Mouse (Mus musculus): ENCODE measurements around the gene Ndufab1. TPM values are rescaled to one million over a fixed set of nuclear protein-coding genes. Genes with fewer than 3 reads are reported as not detected.

The Ndufab1 gene
- polyA plus RNA-seq, 1 experiment from 2014 or later: 834 TPM

DNA sequence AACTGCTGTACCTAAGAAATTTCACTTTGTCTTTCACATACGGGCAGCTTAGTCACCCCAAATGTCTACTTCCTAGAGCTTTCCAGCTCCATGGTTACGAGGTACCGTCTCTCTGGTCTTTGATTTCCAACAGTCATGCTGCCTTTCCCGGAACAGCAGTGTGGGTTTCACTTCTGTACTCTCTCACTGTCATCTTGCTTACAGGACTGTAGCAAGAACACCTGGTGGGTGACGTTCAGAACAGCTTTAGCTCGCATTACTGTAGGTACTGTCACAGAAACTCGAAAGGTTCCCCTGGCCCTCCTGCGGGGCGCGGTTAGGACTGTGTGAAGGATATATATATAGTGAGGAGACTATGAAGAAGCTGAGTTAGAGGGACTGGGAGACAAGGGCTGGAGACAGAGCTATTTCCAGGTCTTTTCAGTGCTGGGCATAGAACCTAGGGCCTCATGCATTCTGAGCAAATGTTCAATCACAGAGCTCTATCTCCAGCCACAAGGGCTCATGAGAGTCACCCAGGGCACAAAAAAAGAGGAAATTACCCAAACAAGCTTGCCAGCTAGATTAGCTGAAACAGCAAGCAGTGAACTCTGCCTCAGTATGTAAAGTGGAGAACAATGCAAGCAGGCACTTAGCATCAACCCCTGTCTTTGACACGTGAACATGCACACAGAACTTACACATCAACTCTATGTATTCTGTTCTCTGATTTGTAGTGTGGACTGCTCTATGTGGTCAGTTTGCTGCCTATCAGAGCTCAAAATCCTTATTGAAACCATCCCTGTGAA is 14.3 kb downstream of the Ndufab1 start:
- Histone ChIP-seq H3K4me2 (no peak overlapping the region), H3K27me3 (replicated peaks; ENCODE audit: control insufficient read depth, insufficient read depth, low read length) (no peaks in the 10 kb centered on the region), H3K9ac (ENCODE audit: low read depth, low read length) (no peak overlapping the region), H3K9me3 (ENCODE audit: control insufficient read depth, low read length) (no peaks in the 10 kb centered on the region), H3K4me1 (replicated peaks; ENCODE audit: control insufficient read depth, insufficient read depth, low read length) (no peaks in the 10 kb centered on the region), H3K27ac (ENCODE audit: low read depth, low read length) (no peak overlapping the region), H3K36me3 (ENCODE audit: control insufficient read depth, insufficient read depth, low read length) (peaks cover 44% of the 10 kb centered on the region), H3K4me3 (ENCODE audit: low read depth, low read length) (no peak overlapping the region)
- WGBS: 91% methylated on average over 11 of the region's 11 CpGs
- no peak for DNase-seq (ENCODE audit: low spot score)
- no peak for ATAC-seq (replicated peaks; ENCODE audit: low FRiP score)

DNA sequence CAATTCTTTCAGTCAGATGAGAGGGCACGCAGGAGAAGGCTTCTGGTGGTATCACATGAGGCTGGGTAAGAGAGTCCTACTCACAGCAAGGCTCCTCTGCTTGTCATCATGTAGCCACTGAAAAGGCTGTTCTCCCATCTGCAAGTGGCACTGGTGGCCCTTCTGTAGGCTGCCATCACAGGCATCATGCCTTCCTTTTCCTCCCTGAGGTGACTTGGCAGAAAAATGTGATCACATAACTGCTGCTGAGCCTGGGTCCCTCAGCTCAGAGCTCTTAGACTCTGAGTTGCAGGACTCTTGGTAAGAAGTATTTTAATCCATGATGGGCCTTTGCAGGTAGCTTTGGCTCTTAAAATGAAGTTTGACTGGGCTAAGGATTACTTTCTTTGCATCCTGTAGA is 20.6 kb downstream of the Ndufab1 start:
- ATAC-seq (replicated peaks; ENCODE audit: low FRiP score) (no peak), DNase-seq (ENCODE audit: low spot score) (no peak)
- H3K4me2 ChIP-seq: no peak overlapping the region
- H3K27ac ChIP-seq (ENCODE audit: low read depth, low read length): no peak overlapping the region
- no peaks in the 10 kb centered on the region for H3K27me3 ChIP-seq (replicated peaks; ENCODE audit: control insufficient read depth, insufficient read depth, low read length)
- H3K4me1 ChIP-seq (replicated peaks; ENCODE audit: control insufficient read depth, insufficient read depth, low read length): no peaks in the 10 kb centered on the region
- no peak overlapping the region for H3K4me3 ChIP-seq (ENCODE audit: low read depth, low read length)
- H3K9ac ChIP-seq (ENCODE audit: low read depth, low read length): no peak overlapping the region
- H3K9me3 ChIP-seq (ENCODE audit: control insufficient read depth, low read length): no peaks in the 10 kb centered on the region
- 97% methylated on average over 1 of the region's 1 CpGs for WGBS
- H3K36me3 ChIP-seq (ENCODE audit: control insufficient read depth, insufficient read depth, low read length): peaks cover 41% of the 10 kb centered on the region

DNA sequence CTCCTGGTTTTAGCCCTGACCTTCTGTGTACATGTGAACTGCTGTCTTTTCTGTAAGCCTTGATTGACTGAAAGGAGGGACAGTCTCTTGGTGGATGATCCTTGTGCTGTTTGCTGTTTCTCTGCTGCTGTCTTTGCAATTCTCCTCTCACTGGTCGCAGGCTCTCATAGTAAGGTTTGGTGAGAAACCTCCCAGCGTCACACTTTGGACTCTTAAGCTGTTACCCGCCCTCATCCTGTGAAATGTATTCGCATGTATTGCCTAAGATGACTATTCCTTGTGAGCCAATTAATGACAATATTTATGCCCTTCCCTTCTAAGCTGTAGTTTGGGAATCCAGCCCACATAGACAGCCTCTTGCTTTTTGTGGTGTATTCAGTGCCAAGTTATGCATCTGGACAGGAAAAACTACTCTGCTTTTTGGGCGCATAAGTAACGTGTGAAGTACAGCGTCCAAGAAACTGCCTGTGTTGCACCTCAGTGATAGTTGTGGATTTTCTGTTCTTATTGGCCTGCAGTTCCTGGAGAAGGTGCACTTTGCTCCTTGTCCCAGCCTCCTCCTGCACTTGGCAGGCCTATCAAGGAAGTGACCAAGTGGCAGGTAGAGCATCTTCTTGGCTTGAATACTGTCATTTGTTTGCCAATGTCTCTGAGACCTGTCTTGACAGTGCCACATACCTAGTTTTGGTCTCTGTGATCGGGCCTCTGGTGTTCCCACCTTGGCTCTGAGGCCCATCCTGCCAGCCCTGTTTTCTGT is 21.7 kb downstream of the Ndufab1 start:
- no peak for ATAC-seq (replicated peaks; ENCODE audit: low FRiP score)
- no peak overlapping the region for H3K4me3 ChIP-seq (ENCODE audit: low read depth, low read length)
- no peaks in the 10 kb centered on the region for H3K4me1 ChIP-seq (replicated peaks; ENCODE audit: control insufficient read depth, insufficient read depth, low read length)
- no peak overlapping the region for H3K27ac ChIP-seq (ENCODE audit: low read depth, low read length)
- no peak overlapping the region for H3K4me2 ChIP-seq
- no peak overlapping the region for H3K9ac ChIP-seq (ENCODE audit: low read depth, low read length)
- H3K9me3 ChIP-seq (ENCODE audit: control insufficient read depth, low read length): no peaks in the 10 kb centered on the region
- 92% methylated on average over 8 of the region's 8 CpGs for WGBS
- H3K27me3 ChIP-seq (replicated peaks; ENCODE audit: control insufficient read depth, insufficient read depth, low read length): no peaks in the 10 kb centered on the region
- H3K36me3 ChIP-seq (ENCODE audit: control insufficient read depth, insufficient read depth, low read length): peaks cover 48% of the 10 kb centered on the region
- no peak for DNase-seq (ENCODE audit: low spot score)

DNA sequence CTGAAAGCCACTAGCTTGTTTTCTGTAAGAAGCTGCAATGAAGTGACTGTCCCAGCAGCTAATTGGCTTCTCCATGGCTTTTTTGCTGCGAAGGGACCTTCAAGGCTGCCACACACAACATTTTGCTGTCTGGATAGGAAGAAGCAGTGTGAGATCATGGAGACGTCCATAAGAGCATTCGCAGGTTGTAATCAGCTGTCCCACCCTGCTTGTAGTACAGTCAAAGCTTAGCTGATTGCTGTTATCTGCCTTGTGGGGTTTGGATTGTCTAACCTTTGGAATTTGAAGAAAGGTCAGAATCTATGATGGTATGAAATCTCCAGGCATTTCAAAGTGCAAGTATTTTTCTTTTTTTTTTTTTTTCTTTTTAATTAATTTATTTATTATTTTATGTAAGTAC is 27.3 kb downstream of the Ndufab1 start:
- Histone ChIP-seq H3K4me2 (no peak overlapping the region), H3K9me3 (ENCODE audit: control insufficient read depth, low read length) (no peaks in the 10 kb centered on the region), H3K4me3 (ENCODE audit: low read depth, low read length) (no peak overlapping the region), H3K27ac (ENCODE audit: low read depth, low read length) (no peak overlapping the region), H3K27me3 (replicated peaks; ENCODE audit: control insufficient read depth, insufficient read depth, low read length) (no peaks in the 10 kb centered on the region), H3K36me3 (ENCODE audit: control insufficient read depth, insufficient read depth, low read length) (peaks cover 69% of the 10 kb centered on the region), H3K9ac (ENCODE audit: low read depth, low read length) (no peak overlapping the region), H3K4me1 (replicated peaks; ENCODE audit: control insufficient read depth, insufficient read depth, low read length) (no peaks in the 10 kb centered on the region; the same call in 1 of the 2 replicates)
- 77% methylated on average over 3 of the region's 3 CpGs for WGBS
- DNase-seq (ENCODE audit: low spot score) (no peak), ATAC-seq (replicated peaks; ENCODE audit: low FRiP score) (peak; percentile 53; the same call in 1 of the 2 replicates)

DNA sequence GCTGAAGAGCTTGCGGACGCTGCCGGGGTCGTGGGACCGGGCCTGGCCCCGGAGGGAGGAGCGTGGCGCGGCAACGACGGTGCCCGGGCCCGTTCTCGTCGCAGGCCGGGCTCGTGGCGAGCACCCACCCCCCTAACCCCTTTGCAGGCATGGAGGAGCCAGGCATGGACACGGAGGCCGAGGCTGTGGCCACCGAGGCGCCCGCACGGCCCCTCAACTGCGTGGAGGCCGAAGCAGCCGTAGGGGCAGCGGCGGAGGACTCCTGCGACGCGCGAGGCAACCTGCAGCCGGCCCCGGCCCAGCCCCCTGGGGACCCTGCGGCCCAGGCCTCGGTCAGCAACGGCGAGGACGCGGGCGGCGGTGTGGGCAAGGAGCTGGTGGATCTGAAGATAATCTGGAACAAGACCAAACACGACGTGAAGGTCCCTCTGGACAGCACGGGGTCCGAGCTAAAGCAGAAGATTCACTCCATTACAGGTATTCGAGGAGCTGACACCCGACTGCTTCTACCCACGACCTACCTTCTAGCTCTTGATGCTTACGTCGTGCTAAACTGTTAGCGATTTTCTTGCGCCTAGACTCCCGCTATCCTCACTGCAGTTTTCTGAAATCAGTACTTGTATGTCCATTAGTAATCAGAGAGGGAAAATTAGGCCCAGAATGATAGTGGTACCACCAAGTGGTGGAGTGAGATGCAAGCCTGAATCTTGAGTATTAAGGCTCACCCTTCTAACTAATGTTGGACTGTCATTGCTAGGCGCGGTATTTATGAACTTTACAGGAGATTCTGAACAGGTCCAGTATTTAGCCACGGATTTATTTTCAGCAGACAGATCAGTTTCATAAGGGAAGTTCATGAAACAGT is 33.9 kb downstream of the Ndufab1 start:
- no peaks in the 10 kb centered on the region for H3K27me3 ChIP-seq (replicated peaks; ENCODE audit: control insufficient read depth, insufficient read depth, low read length)
- H3K4me3 ChIP-seq (ENCODE audit: low read depth, low read length): peak overlapping the region; percentile 100
- ATAC-seq (replicated peaks; ENCODE audit: low FRiP score) (peak; percentile 21), DNase-seq (ENCODE audit: low spot score) (peak; percentile 50)
- peaks cover 24% of the 10 kb centered on the region for H3K4me1 ChIP-seq (replicated peaks; ENCODE audit: control insufficient read depth, insufficient read depth, low read length)
- 1% methylated on average over 56 of the region's 58 CpGs for WGBS
- H3K36me3 ChIP-seq (ENCODE audit: control insufficient read depth, insufficient read depth, low read length): peaks cover 26% of the 10 kb centered on the region
- no peaks in the 10 kb centered on the region for H3K9me3 ChIP-seq (ENCODE audit: control insufficient read depth, low read length)
- peak overlapping the region; percentile 94 for H3K4me2 ChIP-seq
- H3K9ac ChIP-seq (ENCODE audit: low read depth, low read length): peak overlapping the region; percentile 98
- peak overlapping the region; percentile 92 for H3K27ac ChIP-seq (ENCODE audit: low read depth, low read length)

- Histone ChIP-seq H3K4me2 (peak within 1 kb of the TSS; percentile 94), H3K4me3 (ENCODE audit: low read depth, low read length) (peak within 1 kb of the TSS; percentile 100), H3K9me3 (ENCODE audit: control insufficient read depth, low read length) (no peaks in the 10 kb centered on the region), H3K27me3 (replicated peaks; ENCODE audit: control insufficient read depth, insufficient read depth, low read length) (no peaks in the 10 kb centered on the region), H3K36me3 (ENCODE audit: control insufficient read depth, insufficient read depth, low read length) (peaks cover 22% of the 10 kb centered on the region), H3K9ac (ENCODE audit: low read depth, low read length) (peak within 1 kb of the TSS; percentile 98), H3K27ac (ENCODE audit: low read depth, low read length) (peak within 1 kb of the TSS; percentile 92), H3K4me1 (replicated peaks; ENCODE audit: control insufficient read depth, insufficient read depth, low read length) (peaks cover 24% of the 10 kb centered on the region)
- WGBS: under 1% methylated on average over 60 of the region's 60 CpGs
- ATAC-seq (replicated peaks; ENCODE audit: low FRiP score) (peak; percentile 95), DNase-seq (ENCODE audit: low spot score) (peak; percentile 98)
These were observed 34.7 kb downstream of the Ndufab1 start, which contains the start of the genes Ubfd1 and Ears2 for GRCm38 (mm10) chr7:122066945-122067516. Ubfd1 (plus strand) TSS chr7:122067175. Ears2 (minus strand) TSS chr7:122067263.

- no peak for DNase-seq (ENCODE audit: low spot score)
- peak overlapping the region; percentile 94 for H3K4me2 ChIP-seq
- peak overlapping the region; percentile 92 for H3K27ac ChIP-seq (ENCODE audit: low read depth, low read length)
- H3K36me3 ChIP-seq (ENCODE audit: control insufficient read depth, insufficient read depth, low read length): peaks cover 16% of the 10 kb centered on the region
- no peaks in the 10 kb centered on the region for H3K9me3 ChIP-seq (ENCODE audit: control insufficient read depth, low read length)
- peak overlapping the region; percentile 100 for H3K4me3 ChIP-seq (ENCODE audit: low read depth, low read length)
- peak overlapping the region; percentile 98 for H3K9ac ChIP-seq (ENCODE audit: low read depth, low read length)
- peak; percentile 55 for ATAC-seq (replicated peaks; ENCODE audit: low FRiP score)
- WGBS: 12% methylated on average over 31 of the region's 31 CpGs
- peaks cover 24% of the 10 kb centered on the region for H3K4me1 ChIP-seq (replicated peaks; ENCODE audit: control insufficient read depth, insufficient read depth, low read length)
- no peaks in the 10 kb centered on the region for H3K27me3 ChIP-seq (replicated peaks; ENCODE audit: control insufficient read depth, insufficient read depth, low read length)
These were observed 35.4 kb downstream of the Ndufab1 start for GRCm38 (mm10) chr7:122066102-122066944.
